Mouse (Mus musculus) gastrocnemius, postnatal 25 days (tissue): ENCODE measurements around the gene Olfr487. TPM values are rescaled to one million over a fixed set of nuclear protein-coding genes. Genes with fewer than 3 reads are reported as not detected.
"Not testable (repeated sequence)": the region's sequence is repeated elsewhere in the genome, so short reads cannot be mapped to it uniquely, and the experiment has no call there.

Experiments used
- DNase-seq: peaks from one replicate; pipeline ENCODE4 v3.0.0; 2022
- long read RNA-seq, 2 experiments: library from polyadenylated mRNA; stranded (forward); transcript quantifications; one replicate each; pipeline ENCODE4 v2.0.0; 2021
- total RNA-seq, 2 experiments: library from RNA; stranded (reverse); gene quantifications; 1 replicate in 1 of 2; 2 replicates in 1 of 2; pipeline ENCODE4 v1.2.3; 2021

Gene Olfr487
- total RNA-seq = not detected
- long read RNA-seq, experiment 1 = 0 reads
- long read RNA-seq, experiment 2 = 0 reads

- DNase-seq = not testable (repeated sequence)
These were observed at the start of gene Olfr487 for GRCm38 (mm10) chr7:108214536-108214935. Gene Olfr487, minus strand, starts transcription at chr7:108214636.

- no peak for DNase-seq
These were observed 43.8 kb upstream of the Olfr487 start, which contains the start of gene Olfr488 for GRCm38 (mm10) chr7:108258247-108258646. Gene Olfr488, minus strand, starts transcription at chr7:108258347.

DNA sequence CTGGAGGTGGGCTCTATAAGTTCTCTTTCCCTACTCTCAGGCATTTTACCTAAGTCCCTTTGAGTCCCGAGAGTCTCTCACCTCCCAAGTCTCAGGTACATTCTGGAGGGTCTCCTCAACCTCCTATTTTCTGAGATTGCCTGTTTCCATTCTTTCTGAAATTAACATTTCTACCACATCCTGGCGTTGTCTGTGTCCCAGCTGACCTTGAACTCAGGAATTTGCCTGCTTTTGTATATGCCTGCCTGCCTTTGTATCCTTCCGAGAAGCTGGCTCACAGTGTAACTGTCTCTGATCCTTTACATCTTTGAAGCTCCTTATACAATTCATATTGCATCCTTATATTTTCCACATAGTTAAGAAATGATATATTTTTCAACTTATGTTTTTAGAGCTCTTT is 19.1 kb upstream of the Olfr487 start:
- no peak for DNase-seq

GRCm38 (mm10) chr7:108196938-108197337 is 17.5 kb downstream of the Olfr487 start:
- DNase-seq = no peak

GRCm38 (mm10) chr7:108196337-108196736 is 18.1 kb downstream of the Olfr487 start:
- DNase-seq = not testable (repeated sequence)

GRCm38 (mm10) chr7:108192714-108193113 is 21.7 kb downstream of the Olfr487 start:
- DNase-seq = not testable (repeated sequence)

DNA sequence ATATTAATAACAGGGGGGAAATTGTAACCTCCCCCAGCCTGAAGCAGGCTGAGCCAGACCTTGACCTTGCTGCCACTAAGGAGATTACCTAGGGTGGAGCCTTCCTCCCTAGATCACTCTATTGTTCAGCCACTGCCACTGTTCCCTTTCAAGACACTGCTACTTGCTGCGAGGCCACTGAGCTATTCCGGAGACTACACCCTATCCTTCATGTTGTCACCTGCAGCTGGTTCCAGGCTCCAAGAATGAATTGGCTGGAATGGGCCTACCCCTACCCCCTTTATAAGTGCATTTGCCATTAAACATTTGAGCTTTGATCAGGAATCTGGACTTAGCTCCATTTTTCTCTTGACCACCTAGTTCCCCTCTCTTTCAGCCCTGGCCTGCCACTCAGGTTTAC is 23.2 kb downstream of the Olfr487 start:
- not testable (repeated sequence) for DNase-seq

DNA sequence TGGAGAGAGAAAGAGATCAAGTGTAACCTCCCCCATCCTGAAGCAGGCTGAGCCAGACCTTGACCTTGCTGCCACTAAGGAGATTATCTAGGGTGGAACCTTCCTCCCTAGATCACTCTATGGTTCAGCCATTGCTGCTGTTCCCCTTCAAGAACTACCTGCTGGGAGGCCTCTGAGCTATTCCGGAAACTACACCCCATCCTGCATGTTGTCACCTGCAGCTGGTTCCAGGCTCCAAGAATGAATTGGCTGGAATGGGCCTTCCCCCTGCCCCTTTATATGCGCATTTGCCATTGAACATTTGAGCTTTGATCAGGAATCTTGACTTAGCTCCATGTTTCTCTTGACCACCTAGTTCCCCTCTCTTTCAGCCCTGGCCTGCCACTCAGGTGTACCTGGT is 29.2 kb downstream of the Olfr487 start:
- not testable (repeated sequence) for DNase-seq

- not testable (repeated sequence) for DNase-seq
These were observed 30.0 kb downstream of the Olfr487 start for GRCm38 (mm10) chr7:108184401-108184800.

GRCm38 (mm10) chr7:108172642-108173041 is 41.8 kb downstream of the Olfr487 start, which contains the start of gene Olfr486:
Gene Olfr486, minus strand, starts transcription at chr7:108172742.
- not testable (repeated sequence) for DNase-seq

DNA sequence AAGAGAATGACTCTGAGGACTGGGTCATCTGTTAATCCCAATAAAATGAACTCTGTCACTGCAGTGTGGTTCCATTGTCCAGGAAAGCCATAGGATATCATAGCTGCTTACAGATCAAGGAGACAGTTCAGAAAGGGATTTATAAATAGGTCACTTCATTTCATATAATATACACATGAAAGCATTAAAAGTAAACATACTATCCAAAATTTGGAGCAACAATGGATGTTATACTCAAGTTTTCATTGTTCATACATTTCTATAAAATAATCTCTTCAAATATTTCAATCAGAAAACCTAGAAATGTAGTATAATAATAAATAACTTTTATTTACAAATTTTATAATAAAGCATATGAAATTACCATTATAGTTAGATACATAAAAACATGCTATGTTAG is 54.7 kb downstream of the Olfr487 start, which contains the start of gene Olfr485:
Olfr485 (minus strand) TSS at position 101 of the 400 bp plus-strand sequence.
- DNase-seq = no peak

Other genes with a start within 250 kb of the Olfr487 start
- not detected for gene Olfr476, start 249.8 kb downstream of the Olfr487 start, total RNA-seq
- not detected for gene Olfr477, start 227.9 kb downstream of the Olfr487 start, total RNA-seq
- not detected for gene Olfr478, start 180.6 kb downstream of the Olfr487 start, total RNA-seq
- not detected for gene Olfr479, start 163.9 kb downstream of the Olfr487 start, total RNA-seq
- not detected for gene Olfr480, start 147.3 kb downstream of the Olfr487 start, total RNA-seq
- gene Olfr481, start 134.8 kb downstream of the Olfr487 start, total RNA-seq = not detected
- under 1 TPM; 0.46 to 0.61 TPM for gene Olfr482, start 117.0 kb downstream of the Olfr487 start, total RNA-seq
- gene Olfr483, start 113.8 kb downstream of the Olfr487 start, total RNA-seq = not detected
- not detected for gene Olfr484, start 87.2 kb downstream of the Olfr487 start, total RNA-seq
- gene Olfr485, start 54.8 kb downstream of the Olfr487 start, total RNA-seq = not detected
- not detected for gene Olfr486, start 41.9 kb downstream of the Olfr487 start, total RNA-seq
- not detected for gene Olfr488, start 43.7 kb upstream of the Olfr487 start, total RNA-seq
- not detected for gene Olfr490, start 74.3 kb upstream of the Olfr487 start, total RNA-seq
- not detected for gene Olfr491, start 98.8 kb upstream of the Olfr487 start, total RNA-seq
- gene Olfr492, start 109.0 kb upstream of the Olfr487 start, total RNA-seq = not detected
- not detected for gene Olfr493, start 132.3 kb upstream of the Olfr487 start, total RNA-seq
- gene Olfr494, start 150.7 kb upstream of the Olfr487 start, total RNA-seq = not detected
- gene Olfr495, start 178.5 kb upstream of the Olfr487 start, total RNA-seq = not detected
- not detected for gene Olfr497, start 205.8 kb upstream of the Olfr487 start, total RNA-seq